Mouse (Mus musculus) thymus, adult 2 months (tissue): ENCODE results near the gene Tmprss11c.

Experiments
- CTCF ChIP-seq: fragments of 200-500 bp; IDR thresholded peaks from 2 replicates; pipeline ENCODE4 v1.5.1; 2012; ENCODE audit warnings: mild to moderate bottlenecking, control low read depth, low read length, moderate library complexity, borderline replicate concordance; ENCODE audit not compliant: control insufficient read depth, poor library complexity, insufficient read depth; ENCODE audit errors: extremely low read depth
- POLR2A ChIP-seq: fragments of 200-500 bp; IDR thresholded peaks from 2 replicates; pipeline ENCODE4 v1.6.1; 2012; ENCODE audit warnings: mild to moderate bottlenecking, low read length, control low read depth, moderate library complexity; ENCODE audit not compliant: control insufficient read depth, poor library complexity, insufficient read depth; ENCODE audit errors: extremely low read depth

GRCm38 (mm10) chr5:86244880-86245279 is 44.2 kb downstream of the Tmprss11c start:
- no peak for TF ChIP-seq POLR2A
- no peak for TF ChIP-seq CTCF
